Mouse (Mus musculus) liver, adult 2 months (tissue): ENCODE data around the gene Xcr1. TPM values are rescaled to one million over a fixed set of nuclear protein-coding genes. Genes with fewer than 3 reads are reported as not detected.
A peak's percentile ranks its signal among the peaks of the same experiment; 100 is the strongest.

Experiments used
- DNase-seq: peaks from one replicate; pipeline ENCODE4 v3.0.0-alpha.2; 2011; ENCODE audit warnings: low read depth, low spot score; ENCODE audit errors: extremely low read depth
- H3K27ac ChIP-seq: fragments of 200-500 bp; replicated peaks from 2 replicates; pipeline ENCODE4 v1.5.1; 2012; ENCODE audit warnings: low read depth, mild to moderate bottlenecking, control low read depth, inconsistent platforms, low read length; ENCODE audit not compliant: insufficient read depth
- H3K27me3 ChIP-seq: fragments of 200-500 bp; 2 replicates; pipeline ENCODE4 v1.6.1; 2012; ENCODE audit warnings: mild to moderate bottlenecking, moderate library complexity, low read length, inconsistent platforms; ENCODE audit not compliant: control insufficient read depth, insufficient read depth
- H3K36me3 ChIP-seq: fragments of 200-500 bp; 2 replicates; pipeline ENCODE4 v1.6.1; 2012; ENCODE audit warnings: low read length, inconsistent platforms; ENCODE audit not compliant: control insufficient read depth, insufficient read depth
- H3K4me1 ChIP-seq: fragments of 200-500 bp; 2 replicates; pipeline ENCODE4 v1.6.1; 2011; ENCODE audit warnings: low read length; ENCODE audit not compliant: control insufficient read depth, insufficient read depth
- H3K4me3 ChIP-seq: fragments of 200-500 bp; 2 replicates; pipeline ENCODE4 v1.5.1; 2011; ENCODE audit warnings: low read depth, mild to moderate bottlenecking, control low read depth, low read length, moderate library complexity; ENCODE audit not compliant: insufficient read depth
- H3K79me2 ChIP-seq: fragments of 200-500 bp; 2 replicates; pipeline ENCODE4 v1.6.1; 2012; ENCODE audit warnings: inconsistent platforms, mild to moderate bottlenecking, low read length, moderate library complexity; ENCODE audit not compliant: control insufficient read depth, insufficient read depth
- H3K9ac ChIP-seq: fragments of 200-500 bp; 2 replicates; pipeline ENCODE4 v1.6.1; 2012; ENCODE audit warnings: low read depth, mild to moderate bottlenecking, control low read depth, inconsistent platforms, low read length
- CTCF ChIP-seq: fragments of 200-500 bp; IDR thresholded peaks from 2 replicates; pipeline ENCODE4 v1.5.1; 2011; ENCODE audit warnings: low read depth, low read length, control low read depth
- POLR2A ChIP-seq: fragments of 200-500 bp; IDR thresholded peaks from 2 replicates; pipeline ENCODE4 v1.6.1; 2011; ENCODE audit warnings: low read length, control low read depth; ENCODE audit not compliant: insufficient read depth; ENCODE audit errors: extremely low read depth
- WGBS: fragments of 180-500 bp; shearing (Covaris S2); methylation state at CpG from one replicate; pipeline ENCODE4 v1.1.7; 2018; 5-methylcytosine and 5-hydroxymethylcytosine counted together
- polyA plus RNA-seq: library from polyadenylated mRNA; depleted of rRNA; stranded (reverse); fragments of >200 nt; gene quantifications from 2 replicates; pipeline ENCODE4 v1.2.3, GENCODE M21; 2012; rRNA removed
- total RNA-seq: library from RNA; depleted of rRNA; stranded (reverse); fragments of >200 nt; gene quantifications from 2 replicates; pipeline ENCODE4 v1.2.3, GENCODE M21; 2014; rRNA removed

Gene Xcr1
- total RNA-seq (0.18 and 0.34 TPM in 2 replicates), polyA plus RNA-seq (0.09 and 0.22 TPM in 2 replicates)

GRCm38 (mm10) chr9:123861929-123862328 lies at the start of gene Xcr1:
Xcr1 (minus strand) TSS chr9:123862029.
- Histone ChIP-seq H3K27me3 (no peaks in the 10 kb centered on the region), H3K4me1 (no peaks in the 10 kb centered on the region), H3K9ac (no peak within 1 kb of the TSS), H3K36me3 (no peaks in the 10 kb centered on the region), H3K79me2 (no peaks in the 10 kb centered on the region), H3K4me3 (no peak within 1 kb of the TSS), H3K27ac (no peak within 1 kb of the TSS)
- DNase-seq, result no peak
- TF ChIP-seq CTCF (no peak), POLR2A (no peak)
- WGBS, result 83% methylated on average over 9 of the region's 9 CpGs

- no peak for DNase-seq
- Histone ChIP-seq H3K27ac (no peak overlapping the region), H3K4me1 (no peaks in the 10 kb centered on the region), H3K36me3 (no peaks in the 10 kb centered on the region), H3K79me2 (no peaks in the 10 kb centered on the region), H3K9ac (no peak overlapping the region), H3K4me3 (no peak overlapping the region), H3K27me3 (no peaks in the 10 kb centered on the region)
- 66% methylated on average over 4 of the region's 4 CpGs for WGBS
- no peak for TF ChIP-seq CTCF
- no peak for TF ChIP-seq POLR2A
Observed at GRCm38 (mm10) chr9:123872049-123872448, 10.2 kb upstream of the Xcr1 start.

GRCm38 (mm10) chr9:123869167-123869784 lies 7.4 kb upstream of the Xcr1 start:
- TF ChIP-seq POLR2A, result no peak
- TF ChIP-seq CTCF, result no peak
- peak; percentile 34 for DNase-seq
- Histone ChIP-seq H3K27ac (no peak overlapping the region), H3K79me2 (no peaks in the 10 kb centered on the region), H3K27me3 (no peaks in the 10 kb centered on the region), H3K4me3 (no peak overlapping the region), H3K36me3 (no peaks in the 10 kb centered on the region), H3K4me1 (no peaks in the 10 kb centered on the region), H3K9ac (no peak overlapping the region)
- 27% methylated on average over 4 of the region's 6 CpGs for WGBS

GRCm38 (mm10) chr9:123863641-123864040 lies 1.8 kb upstream of the Xcr1 start:
- Histone ChIP-seq H3K4me1 (no peaks in the 10 kb centered on the region), H3K4me3 (no peak overlapping the region), H3K27me3 (no peaks in the 10 kb centered on the region), H3K79me2 (no peaks in the 10 kb centered on the region), H3K27ac (no peak overlapping the region), H3K36me3 (no peaks in the 10 kb centered on the region), H3K9ac (no peak overlapping the region)
- 91% methylated on average over 1 of the region's 1 CpGs for WGBS
- no peak for DNase-seq
- TF ChIP-seq CTCF, result no peak
- no peak for TF ChIP-seq POLR2A

- WGBS, result 86% methylated on average over 1 of the region's 1 CpGs
- H3K9ac ChIP-seq, result no peak overlapping the region
- H3K27ac ChIP-seq, result no peak overlapping the region
- TF ChIP-seq CTCF, result no peak
- no peak for TF ChIP-seq POLR2A
- H3K27me3 ChIP-seq, result no peaks in the 10 kb centered on the region
- H3K4me3 ChIP-seq, result no peak overlapping the region
- no peaks in the 10 kb centered on the region for H3K36me3 ChIP-seq
- DNase-seq, result no peak
- H3K4me1 ChIP-seq, result no peaks in the 10 kb centered on the region
- no peaks in the 10 kb centered on the region for H3K79me2 ChIP-seq
Observed at GRCm38 (mm10) chr9:123862895-123863616, 1.2 kb upstream of the Xcr1 start.

GRCm38 (mm10) chr9:123856836-123857235 lies 5.0 kb downstream of the Xcr1 start:
- no peak overlapping the region for H3K9ac ChIP-seq
- H3K4me3 ChIP-seq, result no peak overlapping the region
- H3K36me3 ChIP-seq, result no peaks in the 10 kb centered on the region
- WGBS, result 76% methylated on average over 2 of the region's 2 CpGs
- no peaks in the 10 kb centered on the region for H3K79me2 ChIP-seq
- H3K4me1 ChIP-seq, result peaks cover 3% of the 10 kb centered on the region
- TF ChIP-seq CTCF (no peak), POLR2A (no peak)
- no peak for DNase-seq
- H3K27me3 ChIP-seq, result no peaks in the 10 kb centered on the region
- H3K27ac ChIP-seq, result no peak overlapping the region
